Mouse (Mus musculus): ENCODE results near the gene Strada.

DNA sequence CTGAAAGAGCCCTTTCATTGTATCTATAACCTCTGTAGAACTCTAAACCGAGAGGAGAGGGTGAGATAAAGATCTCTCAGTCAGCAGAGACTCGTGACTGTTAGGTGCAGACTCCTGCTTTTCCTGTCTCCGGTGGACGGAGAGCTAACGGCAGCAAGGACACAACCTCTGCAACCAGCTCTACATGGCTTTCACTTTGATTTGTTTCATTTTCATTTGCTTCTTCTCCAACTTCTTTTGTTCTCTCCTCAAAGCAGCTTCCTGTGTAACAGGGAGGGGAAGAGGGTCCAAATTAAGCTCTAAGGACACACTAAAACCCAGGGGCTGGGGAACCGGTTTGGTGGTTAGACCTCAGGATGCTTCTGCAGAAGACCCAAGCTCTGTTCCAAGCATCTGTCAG, 1.2 kb downstream of the Strada start:
- TF ChIP-seq ZNF384 (IDR thresholded peaks at IDR 0.05; ENCODE audit: low read depth, low read length) (no peak), ZC3H11A (IDR thresholded peaks at IDR 0.05; ENCODE audit: borderline replicate concordance, low read depth, low read length) (no peak), MAFK (IDR thresholded peaks at IDR 0.05; ENCODE audit: insufficient read depth, low read depth, low read length) (no peak), HCFC1 (IDR thresholded peaks at IDR 0.05; ENCODE audit: borderline replicate concordance, insufficient read depth, low read length) (no peak)
